Mouse (Mus musculus): ENCODE results near the gene Negr1.
A peak's percentile ranks its signal among the peaks of the same experiment; 100 is the strongest.
"Not testable (repeated sequence)": the region's sequence is repeated elsewhere in the genome, so short reads cannot be mapped to it uniquely, and the experiment has no call there.

Gene Negr1

GRCm38 (mm10) chr3:157036016-157036415 is 474.4 kb downstream of the Negr1 start:
- DNase-seq = no peak

DNA sequence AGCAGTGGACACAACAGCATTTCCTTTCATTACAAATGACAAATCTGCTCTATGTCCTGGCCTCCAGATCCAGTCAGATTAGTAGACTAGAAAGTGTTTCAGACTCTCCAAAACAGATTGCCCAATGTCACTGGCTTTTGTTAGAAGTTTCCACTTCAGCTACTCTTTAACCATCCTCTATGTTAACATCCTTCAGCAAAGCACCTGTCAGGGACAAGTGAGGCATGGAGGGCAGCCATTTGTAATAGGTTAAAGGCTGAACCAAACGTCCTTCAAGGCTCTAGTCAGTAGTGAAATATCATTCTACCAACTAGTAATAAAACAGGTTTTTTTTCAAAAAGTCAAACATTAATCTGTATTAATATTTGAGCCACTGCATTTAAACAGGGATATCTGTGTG is 475.0 kb downstream of the Negr1 start:
- DNase-seq = no peak

GRCm38 (mm10) chr3:157040619-157041018 is 479.0 kb downstream of the Negr1 start:
- DNase-seq = peak; percentile 29

GRCm38 (mm10) chr3:157044565-157044964 is 483.0 kb downstream of the Negr1 start:
- DNase-seq = no peak

DNA sequence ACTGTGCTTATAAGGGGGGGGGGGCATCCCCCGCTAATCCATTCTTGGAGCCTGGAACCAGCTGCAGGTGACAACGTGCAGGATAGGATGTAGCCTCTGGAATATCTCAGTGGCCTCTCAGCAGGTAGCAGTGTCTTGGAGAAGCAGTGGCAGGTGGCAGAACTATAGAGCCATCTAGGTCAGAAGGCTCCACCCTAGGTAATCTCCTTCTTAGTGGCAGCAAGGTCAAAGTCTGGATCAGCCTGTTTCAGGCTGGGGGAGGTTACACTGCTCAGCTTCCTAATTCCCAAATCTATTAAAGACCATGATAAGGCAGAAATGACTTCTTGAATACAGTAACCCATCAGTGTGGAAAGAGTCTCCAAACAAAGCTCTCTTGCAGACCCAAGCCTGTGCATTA is 502.8 kb downstream of the Negr1 start:
- not testable (repeated sequence) for DNase-seq

- no peak for DNase-seq
These were observed 504.7 kb downstream of the Negr1 start for GRCm38 (mm10) chr3:157066331-157066730.

- DNase-seq = no peak
These were observed 517.8 kb downstream of the Negr1 start for GRCm38 (mm10) chr3:157079250-157079965.

- DNase-seq = no peak
These were observed 518.3 kb downstream of the Negr1 start for GRCm38 (mm10) chr3:157079966-157080306.

DNA sequence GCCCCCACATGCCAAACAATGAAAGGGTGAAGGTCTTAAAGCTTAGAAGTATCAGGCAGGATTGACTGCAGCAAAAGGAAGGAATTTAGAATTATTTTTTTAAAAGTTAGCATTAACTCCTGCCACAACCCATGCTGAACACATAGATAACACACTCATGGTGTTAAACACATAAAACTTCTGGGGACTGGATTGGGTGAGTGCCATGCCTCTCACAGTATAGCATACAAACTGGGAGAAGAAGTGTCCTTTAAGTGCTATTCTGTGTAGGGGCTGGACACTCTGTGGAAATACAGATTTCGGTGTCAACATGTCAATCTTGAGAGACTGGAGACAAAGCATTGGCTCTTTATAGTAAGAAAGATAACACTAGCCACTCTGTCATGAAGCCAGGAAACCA is 519.0 kb downstream of the Negr1 start:
- DNase-seq = no peak

- no peak for DNase-seq
These were observed 521.5 kb downstream of the Negr1 start for GRCm38 (mm10) chr3:157082808-157083784.

GRCm38 (mm10) chr3:157085180-157085579 is 523.6 kb downstream of the Negr1 start:
- DNase-seq = no peak

DNA sequence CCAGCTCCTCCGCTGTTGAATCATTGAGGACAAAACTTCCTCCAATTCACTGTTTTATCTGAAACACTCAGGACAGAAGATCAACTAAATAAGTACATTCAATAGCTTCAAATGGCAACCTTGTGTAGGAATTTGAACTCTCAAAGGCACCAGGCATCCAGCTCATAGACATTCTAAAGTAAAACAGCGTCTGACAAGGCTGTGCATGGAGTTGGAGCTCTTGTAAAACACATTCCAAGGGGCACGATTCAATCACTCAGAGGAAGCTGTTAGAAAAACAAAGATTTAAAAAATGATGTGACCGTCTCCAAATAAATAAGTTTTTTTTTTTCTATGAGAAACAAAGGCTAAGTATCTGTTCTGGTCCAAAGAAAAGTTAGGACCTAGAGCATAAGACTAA is 528.5 kb downstream of the Negr1 start:
- DNase-seq = no peak

DNA sequence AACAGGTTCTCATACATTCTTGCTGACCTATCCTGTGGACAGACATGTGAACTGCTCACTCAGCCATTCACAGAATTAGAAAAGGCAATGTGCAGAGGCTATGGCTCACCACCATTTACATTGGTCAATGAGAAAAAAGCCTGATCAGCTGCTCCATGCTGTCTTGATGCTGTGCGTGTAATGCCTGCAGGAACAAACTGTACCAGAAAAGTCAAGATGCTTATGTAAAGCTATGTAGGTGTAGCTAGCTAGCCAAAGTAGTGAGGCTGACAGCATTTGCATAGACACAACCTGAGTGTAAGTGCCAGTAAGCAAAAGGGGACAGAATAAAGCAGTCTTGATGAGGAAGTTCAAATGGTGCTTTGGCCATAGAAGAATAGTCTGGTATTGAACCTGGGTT is 534.7 kb downstream of the Negr1 start:
- DNase-seq = no peak

- no peak for DNase-seq
These were observed 535.9 kb downstream of the Negr1 start for GRCm38 (mm10) chr3:157097514-157097913.

- DNase-seq = no peak
These were observed 536.8 kb downstream of the Negr1 start for GRCm38 (mm10) chr3:157098417-157098816.

DNA sequence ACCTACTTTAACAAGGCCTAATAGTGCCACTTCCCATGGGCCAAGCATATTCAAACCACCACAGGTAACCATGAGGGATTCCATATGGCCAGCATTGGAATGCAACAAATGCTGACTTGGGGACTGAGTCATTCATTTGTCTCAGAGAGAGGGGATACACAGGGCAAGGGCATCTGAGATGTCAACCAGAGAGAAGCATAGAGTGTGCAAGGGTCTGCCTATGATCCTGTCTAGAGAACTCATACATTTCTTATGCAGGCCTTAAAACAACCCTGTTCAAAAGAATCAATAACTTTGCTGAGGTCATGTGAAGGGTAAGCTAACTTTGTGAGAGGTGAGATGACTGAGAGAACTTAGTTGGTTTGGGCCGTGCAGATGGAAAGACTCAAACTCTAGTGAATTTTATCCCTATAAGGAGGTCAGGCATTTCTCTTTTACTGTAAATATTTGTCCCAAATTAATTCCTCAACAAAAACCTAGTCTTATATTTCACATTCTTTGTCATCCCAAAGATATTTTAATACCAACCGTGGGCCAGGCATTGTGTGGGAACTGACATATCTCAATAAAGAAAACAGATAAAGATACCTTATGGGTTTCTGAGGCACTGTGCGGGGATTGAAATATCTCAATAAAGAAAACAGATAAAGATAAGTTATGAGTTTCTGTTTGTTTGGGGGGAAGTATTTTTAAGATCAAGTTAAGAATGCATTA is 543.4 kb downstream of the Negr1 start:
- no peak for DNase-seq

GRCm38 (mm10) chr3:157105580-157106264 is 544.1 kb downstream of the Negr1 start:
- DNase-seq = no peak

DNA sequence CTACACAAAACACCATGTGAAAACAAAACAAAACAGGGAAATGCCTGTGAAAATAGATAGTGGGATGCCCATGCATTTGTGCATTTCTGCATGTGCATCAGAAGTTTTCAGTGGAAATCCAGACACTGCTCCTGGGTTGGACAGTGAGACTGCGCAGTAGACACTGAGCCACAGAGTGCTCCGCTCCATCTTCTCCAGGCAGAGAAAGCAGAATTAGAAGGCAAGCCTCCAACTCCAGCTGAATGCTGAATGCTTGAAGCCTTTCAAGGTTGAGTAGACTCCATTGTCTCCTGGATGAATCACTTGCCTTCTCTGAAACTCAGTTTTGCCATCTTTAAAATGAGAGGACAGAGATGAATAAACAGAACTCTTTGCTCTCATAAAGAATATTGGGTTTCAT is 546.6 kb downstream of the Negr1 start:
- no peak for DNase-seq

DNA sequence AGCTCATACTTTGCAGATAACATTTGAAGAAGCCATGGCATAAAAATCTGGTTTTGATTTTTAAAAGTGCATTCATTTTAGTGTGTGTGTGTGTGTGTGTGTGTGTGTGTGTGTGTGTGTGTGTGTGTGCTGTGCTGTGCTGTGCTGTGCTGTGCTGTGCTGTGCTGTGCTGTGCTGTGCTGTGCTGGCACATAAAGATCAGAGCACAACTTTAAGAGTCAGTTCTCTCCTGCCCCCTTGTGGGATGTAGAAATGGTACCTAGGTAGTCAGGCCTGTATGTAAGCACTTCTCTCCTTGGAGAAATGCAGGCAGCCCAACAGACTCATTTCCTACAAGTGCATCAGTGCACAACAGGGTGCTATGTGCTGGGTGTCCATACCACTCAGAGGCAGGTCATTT is 547.7 kb downstream of the Negr1 start:
- peak; percentile 28 for DNase-seq

DNA sequence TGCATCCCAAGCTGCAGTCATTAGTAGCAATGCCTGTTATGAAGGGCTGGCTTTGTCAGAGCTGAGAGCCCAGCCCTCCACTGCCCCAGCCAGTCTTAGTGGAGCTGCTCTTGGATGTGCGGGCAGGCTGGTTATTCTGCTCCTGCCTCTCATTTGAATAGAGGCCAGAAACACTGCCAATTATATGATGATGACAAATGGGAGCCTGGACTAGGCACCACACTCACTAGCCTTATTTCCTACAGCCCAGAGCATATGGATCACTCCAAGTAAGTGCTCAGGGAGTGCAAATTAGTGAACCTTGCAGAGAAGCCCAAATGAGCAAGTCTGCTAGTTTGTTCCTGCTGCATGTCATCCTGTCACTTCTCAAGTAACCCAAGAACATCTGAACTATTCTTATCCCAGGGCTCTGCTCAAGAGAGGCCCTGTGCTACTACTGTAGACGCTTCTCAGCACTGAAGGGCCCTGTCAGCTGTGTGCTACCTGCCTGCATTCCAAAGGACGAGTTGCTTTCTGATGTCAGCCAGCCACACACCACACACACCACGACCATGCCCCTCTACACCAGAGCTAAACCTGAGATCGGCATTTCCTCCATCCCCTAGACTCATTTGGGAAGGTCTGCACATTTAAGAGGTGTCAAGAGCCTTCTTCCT is 553.6 kb downstream of the Negr1 start:
- peak; percentile 22 for DNase-seq

- DNase-seq = no peak
These were observed 554.4 kb downstream of the Negr1 start for GRCm38 (mm10) chr3:157116024-157116423.

- no peak for DNase-seq
These were observed 558.3 kb downstream of the Negr1 start for GRCm38 (mm10) chr3:157119916-157120315.
